Mouse (Mus musculus): ENCODE measurements around the gene Snrpd3. TPM values are rescaled to one million over a fixed set of nuclear protein-coding genes. Genes with fewer than 3 reads are reported as not detected.
"Not testable (repeated sequence)": the region's sequence is repeated elsewhere in the genome, so short reads cannot be mapped to it uniquely, and the experiment has no call there.

Snrpd3 gene
- total RNA-seq, 1 experiment = 124 TPM

DNA sequence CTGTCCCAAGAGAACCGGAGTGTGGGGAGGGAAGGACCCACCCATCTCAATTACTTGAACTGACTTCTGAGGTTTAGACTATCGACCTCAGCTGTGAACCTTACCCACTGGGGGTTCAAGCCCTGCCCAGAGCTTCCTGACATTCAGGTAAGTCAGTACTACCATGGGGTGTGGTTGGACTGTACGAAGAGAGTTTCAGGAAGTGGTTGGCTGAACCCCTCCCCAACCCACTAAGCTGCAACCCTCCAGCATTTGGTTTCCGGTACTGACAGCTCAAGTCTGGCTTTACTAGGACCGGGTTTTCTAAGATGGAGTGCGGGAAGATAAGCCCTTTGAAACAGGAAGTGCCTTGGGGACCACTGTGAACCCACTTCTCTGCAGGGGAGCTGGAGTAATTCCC, 48.1 kb downstream of the Snrpd3 start:
- DNase-seq (ENCODE audit: low read depth, low spot score) = no peak
- in situ Hi-C loops (cut with MboI; ENCODE audit: low sequenced_read_pairs in 2 of 2, unreplicated experiment in 2 of 2) = no loop called here
- Histone ChIP-seq H3K4me1 (ENCODE audit: control insufficient read depth in 2 of 2, insufficient read depth in 2 of 2, low read length in 2 of 2, poor library complexity in 1 of 2) (peaks cover 12 to 26% of the 10 kb centered on the region in 2 experiments; a peak in 3 of 4 replicates), H3K9me3 (ENCODE audit: control insufficient read depth, insufficient read depth, low read depth, low read length) (no peaks in the 10 kb centered on the region), H3K27ac (ENCODE audit: insufficient read depth, low read depth, low read length, poor library complexity, severe bottlenecking) (no peak overlapping the region), H3K36me3 (ENCODE audit: control insufficient read depth, insufficient read depth, low read length, poor library complexity, severe bottlenecking) (no peaks in the 10 kb centered on the region), H3K9ac (ENCODE audit: insufficient read depth, low read depth, low read length, poor library complexity, severe bottlenecking) (no peak overlapping the region), H3K4me3 (ENCODE audit: insufficient read depth in 1 of 2, low read depth in 1 of 2, low read length in 2 of 2, poor library complexity in 1 of 2, severe bottlenecking in 1 of 2) (peak overlapping the region in 1 of 2 experiments; percentile 17; a peak in 1 of 4 replicates)
- TF ChIP-seq ZC3H11A (IDR thresholded peaks at IDR 0.05; ENCODE audit: borderline replicate concordance, low read depth, low read length) (no peak), MAFK (IDR thresholded peaks at IDR 0.05; ENCODE audit: insufficient read depth, low read depth, low read length) (no peak), CHD2 (IDR thresholded peaks at IDR 0.05; ENCODE audit: low read depth, low read length) (no peak), ZNF384 (IDR thresholded peaks at IDR 0.05; ENCODE audit: low read depth, low read length) (no peak), HCFC1 (IDR thresholded peaks at IDR 0.05; ENCODE audit: borderline replicate concordance, insufficient read depth, low read length) (no peak)

DNA sequence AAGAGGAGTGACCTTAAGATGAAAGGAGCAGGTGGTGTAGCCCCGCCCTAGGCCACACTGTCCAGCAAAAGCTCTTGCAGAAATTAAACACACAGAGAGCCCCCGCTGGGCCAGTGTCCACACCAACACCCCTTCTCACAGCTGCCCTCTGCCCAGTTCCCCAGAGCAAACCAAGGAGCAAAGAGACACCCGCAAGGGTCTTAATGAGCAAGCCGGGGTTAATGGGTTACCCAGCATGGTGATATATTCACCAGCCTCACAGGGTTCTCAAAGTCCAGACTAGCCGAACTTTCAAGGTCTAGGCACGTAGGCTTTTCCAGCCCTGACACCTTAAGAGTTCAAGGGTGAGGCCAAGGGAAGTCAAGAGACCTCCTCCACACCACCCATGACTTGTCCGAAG, 48.6 kb downstream of the Snrpd3 start:
- in situ Hi-C loops (cut with MboI; ENCODE audit: low sequenced_read_pairs in 2 of 2, unreplicated experiment in 2 of 2) = no loop called here
- no peak overlapping the region for H3K4me3 ChIP-seq (ENCODE audit: insufficient read depth in 1 of 2, low read depth in 1 of 2, low read length in 2 of 2, poor library complexity in 1 of 2, severe bottlenecking in 1 of 2)
- no peak overlapping the region for H3K9ac ChIP-seq (ENCODE audit: insufficient read depth, low read depth, low read length, poor library complexity, severe bottlenecking)
- TF ChIP-seq HCFC1 (IDR thresholded peaks at IDR 0.05; ENCODE audit: borderline replicate concordance, insufficient read depth, low read length) (no peak), ZNF384 (IDR thresholded peaks at IDR 0.05; ENCODE audit: low read depth, low read length) (no peak), ZC3H11A (IDR thresholded peaks at IDR 0.05; ENCODE audit: borderline replicate concordance, low read depth, low read length) (no peak), MAFK (IDR thresholded peaks at IDR 0.05; ENCODE audit: insufficient read depth, low read depth, low read length) (no peak), CHD2 (IDR thresholded peaks at IDR 0.05; ENCODE audit: low read depth, low read length) (no peak)
- H3K9me3 ChIP-seq (ENCODE audit: control insufficient read depth, insufficient read depth, low read depth, low read length) = no peaks in the 10 kb centered on the region
- no peaks in the 10 kb centered on the region for H3K36me3 ChIP-seq (ENCODE audit: control insufficient read depth, insufficient read depth, low read length, poor library complexity, severe bottlenecking)
- DNase-seq (ENCODE audit: low read depth, low spot score) = no peak
- H3K4me1 ChIP-seq (ENCODE audit: control insufficient read depth in 2 of 2, insufficient read depth in 2 of 2, low read length in 2 of 2, poor library complexity in 1 of 2) = peaks cover 12 to 26% of the 10 kb centered on the region in 2 experiments; a peak in 3 of 4 replicates
- no peak overlapping the region for H3K27ac ChIP-seq (ENCODE audit: insufficient read depth, low read depth, low read length, poor library complexity, severe bottlenecking)

DNA sequence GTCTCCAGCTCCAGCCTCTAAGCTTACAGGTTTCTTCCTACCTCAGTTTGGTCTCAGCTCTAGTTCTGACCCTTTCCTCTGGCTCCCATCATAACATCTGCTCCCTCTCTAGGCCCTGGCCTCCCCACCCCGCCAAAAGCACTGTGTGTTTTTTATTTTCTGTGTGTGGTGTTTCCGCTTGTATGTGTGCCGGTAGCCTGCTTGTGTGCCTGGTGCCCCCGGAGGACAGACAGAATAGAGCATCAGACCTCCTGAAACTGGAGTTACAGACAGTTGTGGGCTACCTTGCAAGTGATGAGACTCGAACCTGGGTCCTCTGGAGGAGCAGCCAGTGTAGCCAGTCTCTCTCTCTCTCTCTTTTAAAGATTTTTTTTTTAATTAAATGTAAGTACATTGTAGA, 49.0 kb downstream of the Snrpd3 start:
- H3K9ac ChIP-seq (ENCODE audit: insufficient read depth, low read depth, low read length, poor library complexity, severe bottlenecking) = no peak overlapping the region
- DNase-seq (ENCODE audit: low read depth, low spot score) = no peak
- in situ Hi-C loops (cut with MboI; ENCODE audit: low sequenced_read_pairs in 2 of 2, unreplicated experiment in 2 of 2) = no loop called here

DNA sequence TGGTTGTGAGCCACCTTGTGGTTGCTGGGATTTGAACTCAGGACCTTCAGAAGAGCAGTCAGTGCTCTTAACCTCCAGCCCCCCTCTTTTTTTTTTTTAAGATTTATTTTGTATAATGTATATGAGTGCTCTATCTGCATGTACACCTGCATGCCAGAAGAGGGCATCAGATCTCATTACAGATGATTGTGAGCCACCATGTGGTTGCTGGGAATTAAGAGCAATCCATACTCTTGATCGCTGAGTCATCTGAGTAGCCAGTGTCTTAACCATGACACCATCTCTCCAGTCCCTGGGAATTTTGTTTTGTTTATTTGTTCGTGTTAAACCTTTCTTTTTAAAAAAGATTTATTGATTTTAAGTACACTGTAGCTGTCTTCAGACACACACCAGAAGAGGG, 49.4 kb downstream of the Snrpd3 start:
- peaks cover 12 to 28% of the 10 kb centered on the region in 2 experiments; a peak in 3 of 4 replicates for H3K4me1 ChIP-seq (ENCODE audit: control insufficient read depth in 2 of 2, insufficient read depth in 2 of 2, low read length in 2 of 2, poor library complexity in 1 of 2)
- H3K9me3 ChIP-seq (ENCODE audit: control insufficient read depth, insufficient read depth, low read depth, low read length); in situ Hi-C loops (cut with MboI; ENCODE audit: low sequenced_read_pairs in 2 of 2, unreplicated experiment in 2 of 2); H3K36me3 ChIP-seq (ENCODE audit: control insufficient read depth, insufficient read depth, low read length, poor library complexity, severe bottlenecking); H3K9ac ChIP-seq (ENCODE audit: insufficient read depth, low read depth, low read length, poor library complexity, severe bottlenecking); DNase-seq (ENCODE audit: low read depth, low spot score); H3K27ac ChIP-seq (ENCODE audit: insufficient read depth, low read depth, low read length, poor library complexity, severe bottlenecking); H3K4me3 ChIP-seq (ENCODE audit: insufficient read depth in 1 of 2, low read depth in 1 of 2, low read length in 2 of 2, poor library complexity in 1 of 2, severe bottlenecking in 1 of 2): not testable (repeated sequence)
- TF ChIP-seq MAFK (IDR thresholded peaks at IDR 0.05; ENCODE audit: insufficient read depth, low read depth, low read length) = peak; percentile 72
- 0 out of 2 replicates have a peak, but pooled peaks have one; percentile 11 for TF ChIP-seq ZNF384 (IDR thresholded peaks at IDR 0.05; ENCODE audit: low read depth, low read length)

More for the DNA sequence above, 49.0 kb downstream of the Snrpd3 start:
- Histone ChIP-seq H3K36me3 (ENCODE audit: control insufficient read depth, insufficient read depth, low read length, poor library complexity, severe bottlenecking) (no peaks in the 10 kb centered on the region), H3K27ac (ENCODE audit: insufficient read depth, low read depth, low read length, poor library complexity, severe bottlenecking) (no peak overlapping the region), H3K4me1 (ENCODE audit: control insufficient read depth in 2 of 2, insufficient read depth in 2 of 2, low read length in 2 of 2, poor library complexity in 1 of 2) (peaks cover 12 to 26% of the 10 kb centered on the region in 2 experiments; a peak in 3 of 4 replicates), H3K9me3 (ENCODE audit: control insufficient read depth, insufficient read depth, low read depth, low read length) (no peaks in the 10 kb centered on the region), H3K4me3 (ENCODE audit: insufficient read depth in 1 of 2, low read depth in 1 of 2, low read length in 2 of 2, poor library complexity in 1 of 2, severe bottlenecking in 1 of 2) (no peak overlapping the region)
- no peak for TF ChIP-seq CHD2 (IDR thresholded peaks at IDR 0.05; ENCODE audit: low read depth, low read length)
- TF ChIP-seq HCFC1 (IDR thresholded peaks at IDR 0.05; ENCODE audit: borderline replicate concordance, insufficient read depth, low read length) = no peak
- TF ChIP-seq ZC3H11A (IDR thresholded peaks at IDR 0.05; ENCODE audit: borderline replicate concordance, low read depth, low read length) = no peak
- no peak for TF ChIP-seq MAFK (IDR thresholded peaks at IDR 0.05; ENCODE audit: insufficient read depth, low read depth, low read length)
- TF ChIP-seq ZNF384 (IDR thresholded peaks at IDR 0.05; ENCODE audit: low read depth, low read length) = no peak

DNA sequence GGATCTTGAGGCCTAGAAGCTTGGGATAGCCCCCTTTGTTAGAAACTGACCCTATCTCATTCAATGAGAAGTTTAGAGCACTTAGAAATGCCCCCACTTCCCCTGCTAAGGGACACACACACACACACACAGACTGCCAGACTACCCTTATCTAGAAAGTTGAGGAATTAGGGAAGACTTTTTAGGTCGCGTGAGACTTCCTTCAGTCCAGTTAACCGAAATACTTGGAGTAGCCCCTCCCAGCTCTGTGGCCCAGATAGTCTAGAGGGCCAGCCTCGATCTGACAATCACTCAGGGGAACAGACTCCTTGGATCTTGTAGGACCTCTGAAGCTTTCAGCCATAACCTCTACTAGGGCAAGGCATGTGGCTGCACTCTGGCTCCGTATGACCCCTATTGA, 50.7 kb downstream of the Snrpd3 start:
- H3K36me3 ChIP-seq (ENCODE audit: control insufficient read depth, insufficient read depth, low read length, poor library complexity, severe bottlenecking) = no peaks in the 10 kb centered on the region
- DNase-seq (ENCODE audit: low read depth, low spot score) = no peak
- in situ Hi-C loops (cut with MboI; ENCODE audit: low sequenced_read_pairs in 2 of 2, unreplicated experiment in 2 of 2) = no loop called here
- TF ChIP-seq MAFK (IDR thresholded peaks at IDR 0.05; ENCODE audit: insufficient read depth, low read depth, low read length) = no peak
- no peak for TF ChIP-seq ZNF384 (IDR thresholded peaks at IDR 0.05; ENCODE audit: low read depth, low read length)
- no peak for TF ChIP-seq ZC3H11A (IDR thresholded peaks at IDR 0.05; ENCODE audit: borderline replicate concordance, low read depth, low read length)
- TF ChIP-seq HCFC1 (IDR thresholded peaks at IDR 0.05; ENCODE audit: borderline replicate concordance, insufficient read depth, low read length) = no peak
- TF ChIP-seq CHD2 (IDR thresholded peaks at IDR 0.05; ENCODE audit: low read depth, low read length) = no peak
- no peak overlapping the region for H3K27ac ChIP-seq (ENCODE audit: insufficient read depth, low read depth, low read length, poor library complexity, severe bottlenecking)
- H3K4me1 ChIP-seq (ENCODE audit: control insufficient read depth in 2 of 2, insufficient read depth in 2 of 2, low read length in 2 of 2, poor library complexity in 1 of 2) = peaks cover 8 to 24% of the 10 kb centered on the region in 2 experiments; a peak in 3 of 4 replicates
- no peaks in the 10 kb centered on the region for H3K9me3 ChIP-seq (ENCODE audit: control insufficient read depth, insufficient read depth, low read depth, low read length)
- H3K9ac ChIP-seq (ENCODE audit: insufficient read depth, low read depth, low read length, poor library complexity, severe bottlenecking) = no peak overlapping the region
- H3K4me3 ChIP-seq (ENCODE audit: insufficient read depth in 1 of 2, low read depth in 1 of 2, low read length in 2 of 2, poor library complexity in 1 of 2, severe bottlenecking in 1 of 2) = no peak overlapping the region; a peak in 1 of 4 replicates
